Mouse (Mus musculus) R1 (cell line): ENCODE measurements at regions not wholly inside any gene's neighbourhood (a gene's known extent, or its start where the extent isn't known, plus 50 kb on each side); places are given as distances from the start of the nearest gene placed in this dataset.

Experiments used
- DNase-seq: peaks from one replicate; pipeline ENCODE4 v3.0.0-alpha.2; 2018; ENCODE audit warnings: low read depth, low spot score

GRCm38 (mm10) chrX:11486588-11486987 is 159.0 kb downstream of the H2al1j start:
- no peak for DNase-seq

DNA sequence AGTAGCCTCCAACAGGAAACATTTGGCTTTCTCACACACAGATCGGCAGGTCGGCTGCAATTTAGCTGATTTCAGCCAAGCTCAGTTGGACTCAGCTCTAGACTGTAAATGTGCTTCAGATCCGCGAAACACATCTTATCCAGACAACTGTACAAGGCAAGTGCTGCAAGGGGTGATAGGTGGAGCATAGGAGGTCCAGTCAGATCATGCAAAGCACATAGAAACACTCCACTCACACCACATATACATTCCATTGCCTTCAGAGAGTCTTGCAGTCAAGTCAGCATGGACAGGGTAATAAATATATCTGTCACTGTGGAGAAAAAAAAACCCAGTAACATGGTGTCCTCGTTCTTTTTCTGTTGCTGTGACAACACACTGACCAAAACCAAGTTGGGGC is 160.3 kb downstream of the H2al1j start:
- DNase-seq, result no peak

DNA sequence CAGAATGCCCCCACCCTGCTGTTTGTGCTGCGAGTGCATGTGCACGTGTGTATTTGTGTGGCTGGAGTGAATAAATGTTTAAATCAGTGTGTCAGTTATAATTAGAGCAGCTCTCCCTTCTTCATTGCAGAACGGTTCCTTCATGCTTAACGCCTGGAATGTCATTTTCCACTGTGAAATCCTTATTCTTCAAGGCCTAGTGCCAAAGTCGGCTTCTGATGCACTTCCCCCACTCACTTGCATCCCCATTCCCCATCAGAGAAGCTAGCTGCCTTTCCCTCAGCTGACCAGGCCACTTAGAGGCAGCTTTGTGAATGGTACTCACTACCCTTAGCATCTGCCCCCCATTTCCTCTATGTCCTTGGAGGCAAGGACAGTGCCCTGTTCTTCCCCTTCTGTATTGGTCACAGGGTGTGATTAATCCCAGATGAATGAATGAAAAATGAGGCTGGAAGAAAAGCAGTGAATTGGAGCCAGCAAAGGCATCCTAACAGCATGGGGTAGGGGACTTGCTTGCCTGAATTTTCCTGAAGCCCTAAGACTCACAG is 162.6 kb downstream of the H2al1j start:
- DNase-seq, result no peak

DNA sequence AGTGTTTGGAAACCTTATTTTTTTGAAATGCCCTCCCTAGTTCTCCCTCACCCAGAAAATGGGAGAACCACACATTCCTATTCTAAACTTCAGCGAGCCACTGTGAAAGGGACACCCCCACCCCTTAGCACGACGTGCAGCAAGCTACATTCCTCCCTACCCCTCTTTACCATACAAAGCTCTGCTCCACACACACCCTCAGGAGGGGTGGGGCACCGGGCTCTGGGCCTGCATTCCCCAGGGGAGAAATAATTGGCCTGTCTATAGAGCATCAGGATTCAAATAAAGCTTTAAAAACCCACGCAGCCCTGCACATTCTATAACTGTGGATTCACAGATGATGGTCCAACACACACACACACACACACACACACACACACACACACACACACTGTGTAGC is 163.6 kb downstream of the H2al1j start:
- DNase-seq, result peak; percentile 53

- DNase-seq, result no peak
Observed at GRCm38 (mm10) chrX:11491676-11492391, 164.2 kb downstream of the H2al1j start.

GRCm38 (mm10) chrX:11493526-11494245 is 166.1 kb downstream of the H2al1j start:
- DNase-seq, result no peak

GRCm38 (mm10) chrX:11494246-11494630 is 166.6 kb downstream of the H2al1j start:
- no peak for DNase-seq

GRCm38 (mm10) chrX:11512439-11512838 is 184.8 kb downstream of the H2al1j start:
- DNase-seq, result no peak

DNA sequence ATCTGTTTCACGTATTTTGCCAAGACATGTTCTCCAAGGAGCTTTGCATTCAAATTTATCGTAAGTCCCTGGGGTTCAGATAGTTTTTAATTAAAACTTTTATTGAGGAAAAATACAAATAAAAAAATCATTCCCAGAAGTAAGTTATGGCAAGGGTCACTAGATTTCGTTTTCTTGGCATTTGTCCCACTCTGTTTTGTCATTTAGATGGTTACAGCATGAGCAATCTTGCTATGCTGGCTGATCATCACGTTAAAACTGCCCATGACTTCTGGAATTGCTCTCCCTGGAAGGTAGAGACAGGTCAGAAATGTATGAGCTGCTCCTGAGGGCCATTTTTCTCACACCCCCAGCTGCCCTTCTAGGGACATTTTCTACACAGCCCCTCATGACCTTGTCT is 185.3 kb downstream of the H2al1j start:
- no peak for DNase-seq

GRCm38 (mm10) chrX:11523791-11524190 is 196.2 kb downstream of the H2al1j start:
- no peak for DNase-seq

- no peak for DNase-seq
Observed at GRCm38 (mm10) chrX:11525326-11525725, 197.7 kb downstream of the H2al1j start.

- no peak for DNase-seq
Observed at GRCm38 (mm10) chrX:11528589-11528988, 201.0 kb downstream of the H2al1j start.

- no peak for DNase-seq
Observed at GRCm38 (mm10) chrX:11529221-11529620, 201.6 kb downstream of the H2al1j start.

- DNase-seq, result no peak
Observed at GRCm38 (mm10) chrX:11532817-11533216, 205.2 kb downstream of the H2al1j start.

DNA sequence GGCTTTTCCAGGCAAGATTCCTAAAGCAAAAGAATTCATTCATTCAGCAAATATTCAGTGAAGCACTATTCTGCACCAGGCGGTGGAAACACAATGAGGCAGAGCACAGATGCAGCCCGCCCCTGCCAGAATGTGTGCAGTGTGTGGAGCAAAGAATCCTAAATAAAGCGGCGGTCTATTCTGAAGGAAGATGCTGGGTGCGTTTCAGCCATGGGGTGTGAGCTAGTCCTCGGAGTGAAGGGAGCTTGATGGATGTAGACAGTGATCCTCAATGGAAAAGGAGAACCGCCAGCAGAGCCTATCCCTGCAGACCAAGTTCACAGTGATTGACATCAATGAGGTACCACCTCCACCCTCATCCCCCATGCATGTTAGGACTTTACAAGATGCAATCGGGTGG is 206.2 kb downstream of the H2al1j start:
- no peak for DNase-seq

- DNase-seq, result no peak
Observed at GRCm38 (mm10) chrX:11541011-11541410, 213.4 kb downstream of the H2al1j start.

DNA sequence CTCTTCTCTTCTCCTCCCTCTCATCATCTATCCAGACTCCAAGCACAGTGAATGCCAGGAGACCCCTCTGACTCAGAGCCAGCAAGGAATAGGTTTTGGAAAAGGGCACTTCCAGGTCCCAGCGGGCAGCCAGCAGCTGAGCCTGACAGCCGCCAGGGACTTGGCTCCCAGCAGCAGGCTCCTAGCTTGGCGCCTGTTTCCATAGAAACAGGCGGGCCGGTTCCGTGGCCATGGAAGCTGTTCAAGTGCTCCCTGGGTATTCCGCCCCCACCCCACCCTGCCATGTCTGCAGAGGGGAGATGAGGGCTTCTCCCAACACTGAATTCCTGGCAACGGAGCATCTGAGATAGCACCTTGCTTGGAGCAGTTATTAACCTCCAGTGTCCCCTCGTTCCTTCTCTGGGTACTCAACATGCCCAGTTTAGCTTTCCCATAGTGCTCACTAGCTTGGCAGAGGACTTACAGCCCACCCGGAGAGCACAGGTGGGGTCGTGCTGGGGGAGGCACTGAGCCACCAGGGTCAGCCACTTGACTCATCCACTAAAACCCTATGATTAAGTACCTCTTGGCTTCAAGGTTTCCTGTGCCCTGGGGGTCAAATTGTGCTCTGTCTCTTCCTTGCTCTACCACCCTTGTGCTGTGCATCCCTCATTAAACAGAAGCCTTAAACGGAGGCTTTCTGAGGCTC is 222.7 kb downstream of the H2al1j start:
- peak; percentile 53 for DNase-seq

GRCm38 (mm10) chrX:11552177-11552576 is 224.6 kb downstream of the H2al1j start:
- no peak for DNase-seq

GRCm38 (mm10) chrX:11555035-11555570 is 227.5 kb downstream of the H2al1j start:
- no peak for DNase-seq

GRCm38 (mm10) chrX:11558260-11558659 is 230.6 kb downstream of the H2al1j start:
- DNase-seq, result no peak

GRCm38 (mm10) chrX:11560550-11561276 is 233.1 kb downstream of the H2al1j start:
- no peak for DNase-seq
